Mouse (Mus musculus): ENCODE data around the gene Cmtm8.

Gene Cmtm8

DNA sequence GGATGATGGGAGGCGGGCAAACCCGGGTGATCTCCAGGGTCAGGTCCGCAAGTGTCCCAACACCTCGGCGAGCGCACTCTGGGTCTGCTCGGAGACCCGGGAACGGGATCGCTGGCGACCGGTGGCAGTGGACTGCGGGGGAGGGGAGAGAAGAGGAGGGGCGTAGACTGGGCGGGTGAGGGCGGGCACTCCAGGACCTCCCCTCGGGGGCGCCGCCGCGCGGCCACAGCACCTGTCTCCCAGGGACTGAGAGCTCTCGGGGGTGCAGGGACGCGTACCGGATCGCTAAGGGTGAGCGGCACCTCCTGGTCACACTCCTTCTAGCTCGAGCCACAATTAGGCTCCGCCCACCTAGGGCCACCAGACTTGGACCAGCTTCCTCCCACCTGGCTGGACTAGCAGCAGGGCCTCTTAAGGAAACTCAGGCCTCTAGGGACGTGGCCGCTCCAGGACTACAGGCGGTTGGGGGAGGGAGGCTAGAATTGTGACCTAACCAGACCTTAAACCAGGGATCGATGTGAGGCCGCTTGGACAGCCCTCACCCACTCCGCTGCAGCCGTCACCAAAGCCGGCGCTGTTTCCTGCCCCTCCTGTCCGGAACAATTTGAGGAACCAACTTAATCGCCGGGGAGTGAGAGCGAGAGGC lies at the start of gene Cmtm8:
Gene Cmtm8 (minus strand): TSS at position 140 of the 646 bp plus-strand sequence.
- H3K36me3 ChIP-seq (ENCODE audit: control insufficient read depth, insufficient read depth, low read length, poor library complexity, severe bottlenecking): no peaks in the 10 kb centered on the region
- DNase-seq (ENCODE audit: low read depth, low spot score): peak; percentile 76
- H3K27me3 ChIP-seq (ENCODE audit: control insufficient read depth, insufficient read depth, low read length, poor library complexity, severe bottlenecking): no peaks in the 10 kb centered on the region

DNA sequence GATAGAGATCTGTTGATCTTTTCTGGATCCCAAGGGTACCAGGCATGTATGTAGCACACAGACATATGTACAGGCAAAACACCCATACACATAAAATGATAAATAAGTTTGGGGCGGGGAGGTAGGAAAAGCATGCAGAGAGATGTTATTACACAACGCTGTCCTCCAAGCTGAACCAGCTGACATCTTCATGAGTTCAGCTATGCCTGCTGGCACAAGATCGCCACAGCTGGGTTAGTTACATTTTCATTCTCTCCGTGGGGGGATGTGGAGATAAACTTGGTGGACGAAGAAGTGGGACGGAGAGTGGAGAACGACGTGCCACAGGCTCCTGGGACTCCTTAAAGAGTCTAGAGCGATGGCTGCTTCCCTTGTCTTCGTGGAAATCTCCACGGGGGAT lies 49.0 kb upstream of the Cmtm8 start:
- DNase-seq (ENCODE audit: low read depth, low spot score): no peak
- no peaks in the 10 kb centered on the region for H3K27me3 ChIP-seq (ENCODE audit: control insufficient read depth, insufficient read depth, low read length, poor library complexity, severe bottlenecking)
- peaks cover under 1% of the 10 kb centered on the region; the same call in 1 of the 2 replicates for H3K36me3 ChIP-seq (ENCODE audit: control insufficient read depth, insufficient read depth, low read length, poor library complexity, severe bottlenecking)

GRCm38 (mm10) chr9:114890377-114890776 lies 46.4 kb upstream of the Cmtm8 start:
- H3K36me3 ChIP-seq (ENCODE audit: control insufficient read depth, insufficient read depth, low read length, poor library complexity, severe bottlenecking): no peaks in the 10 kb centered on the region
- no peak for DNase-seq (ENCODE audit: low read depth, low spot score)
- no peaks in the 10 kb centered on the region for H3K27me3 ChIP-seq (ENCODE audit: control insufficient read depth, insufficient read depth, low read length, poor library complexity, severe bottlenecking)

- Histone ChIP-seq H3K36me3 (ENCODE audit: control insufficient read depth, insufficient read depth, low read length, poor library complexity, severe bottlenecking) (no peaks in the 10 kb centered on the region), H3K27me3 (ENCODE audit: control insufficient read depth, insufficient read depth, low read length, poor library complexity, severe bottlenecking) (no peaks in the 10 kb centered on the region)
- peak; percentile 12 for DNase-seq (ENCODE audit: low read depth, low spot score)
Observed at GRCm38 (mm10) chr9:114888856-114889407, 45.0 kb upstream of the Cmtm8 start.

- DNase-seq (ENCODE audit: low read depth, low spot score): peak; percentile 72
- H3K27me3 ChIP-seq (ENCODE audit: control insufficient read depth, insufficient read depth, low read length, poor library complexity, severe bottlenecking): no peaks in the 10 kb centered on the region
- H3K36me3 ChIP-seq (ENCODE audit: control insufficient read depth, insufficient read depth, low read length, poor library complexity, severe bottlenecking): no peaks in the 10 kb centered on the region
Observed at GRCm38 (mm10) chr9:114887699-114888098, 43.7 kb upstream of the Cmtm8 start.

- no peak for DNase-seq (ENCODE audit: low read depth, low spot score)
- no peaks in the 10 kb centered on the region for H3K27me3 ChIP-seq (ENCODE audit: control insufficient read depth, insufficient read depth, low read length, poor library complexity, severe bottlenecking)
- no peaks in the 10 kb centered on the region for H3K36me3 ChIP-seq (ENCODE audit: control insufficient read depth, insufficient read depth, low read length, poor library complexity, severe bottlenecking)
Observed at GRCm38 (mm10) chr9:114885991-114886662, 42.2 kb upstream of the Cmtm8 start.

- H3K36me3 ChIP-seq (ENCODE audit: control insufficient read depth, insufficient read depth, low read length, poor library complexity, severe bottlenecking): no peaks in the 10 kb centered on the region
- no peaks in the 10 kb centered on the region for H3K27me3 ChIP-seq (ENCODE audit: control insufficient read depth, insufficient read depth, low read length, poor library complexity, severe bottlenecking)
- DNase-seq (ENCODE audit: low read depth, low spot score): no peak
Observed at GRCm38 (mm10) chr9:114885564-114885963, 41.6 kb upstream of the Cmtm8 start.

DNA sequence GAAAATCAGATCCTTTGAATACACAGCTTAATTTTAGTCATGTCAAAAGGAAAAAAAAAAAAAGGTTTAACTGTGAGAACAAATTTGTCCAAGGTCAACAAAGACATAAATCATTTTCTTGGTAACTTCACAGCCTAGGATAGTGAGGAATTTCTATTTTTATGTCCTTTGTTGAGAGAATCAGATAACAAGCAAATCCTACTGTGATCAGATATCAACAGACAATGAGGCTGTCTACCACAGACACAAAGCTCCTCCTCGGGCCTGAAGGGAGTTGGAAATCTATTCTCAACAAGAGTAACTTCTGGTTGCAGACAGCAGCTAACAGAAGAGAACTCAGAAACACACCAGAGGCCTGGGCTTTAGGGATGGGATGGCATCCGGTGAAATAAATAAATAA lies 38.0 kb upstream of the Cmtm8 start:
- DNase-seq (ENCODE audit: low read depth, low spot score): no peak
- Histone ChIP-seq H3K27me3 (ENCODE audit: control insufficient read depth, insufficient read depth, low read length, poor library complexity, severe bottlenecking) (no peaks in the 10 kb centered on the region), H3K36me3 (ENCODE audit: control insufficient read depth, insufficient read depth, low read length, poor library complexity, severe bottlenecking) (no peaks in the 10 kb centered on the region)

DNA sequence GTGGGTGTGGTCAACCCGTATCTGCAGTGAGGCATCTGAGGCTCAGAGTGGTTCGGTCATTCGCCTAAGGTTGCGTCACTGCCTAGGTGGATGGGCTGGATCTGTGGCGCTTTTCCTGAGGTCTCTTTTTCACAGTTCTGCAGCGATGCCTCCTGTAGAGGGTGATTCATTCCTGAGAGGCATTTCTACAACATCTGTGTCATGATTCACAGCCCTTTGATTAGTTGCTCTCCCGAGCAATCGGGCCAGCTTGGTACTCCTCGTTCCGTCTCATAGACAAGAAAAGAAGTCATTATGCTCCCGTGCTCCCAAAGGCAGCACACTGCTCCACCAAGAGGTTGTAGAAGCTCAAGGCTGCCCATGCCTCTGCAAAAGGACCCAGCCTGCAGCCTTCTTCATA lies 11.4 kb upstream of the Cmtm8 start:
- Histone ChIP-seq H3K36me3 (ENCODE audit: control insufficient read depth, insufficient read depth, low read length, poor library complexity, severe bottlenecking) (no peaks in the 10 kb centered on the region), H3K27me3 (ENCODE audit: control insufficient read depth, insufficient read depth, low read length, poor library complexity, severe bottlenecking) (no peaks in the 10 kb centered on the region)
- DNase-seq (ENCODE audit: low read depth, low spot score): no peak

- Histone ChIP-seq H3K36me3 (ENCODE audit: control insufficient read depth, insufficient read depth, low read length, poor library complexity, severe bottlenecking) (no peaks in the 10 kb centered on the region), H3K27me3 (ENCODE audit: control insufficient read depth, insufficient read depth, low read length, poor library complexity, severe bottlenecking) (no peaks in the 10 kb centered on the region)
- DNase-seq (ENCODE audit: low read depth, low spot score): no peak
Observed at GRCm38 (mm10) chr9:114854686-114855085, 10.7 kb upstream of the Cmtm8 start.

GRCm38 (mm10) chr9:114853336-114853735 lies 9.4 kb upstream of the Cmtm8 start:
- DNase-seq (ENCODE audit: low read depth, low spot score): no peak
- no peaks in the 10 kb centered on the region for H3K27me3 ChIP-seq (ENCODE audit: control insufficient read depth, insufficient read depth, low read length, poor library complexity, severe bottlenecking)
- H3K36me3 ChIP-seq (ENCODE audit: control insufficient read depth, insufficient read depth, low read length, poor library complexity, severe bottlenecking): no peaks in the 10 kb centered on the region

GRCm38 (mm10) chr9:114851419-114852190 lies 7.6 kb upstream of the Cmtm8 start:
- DNase-seq (ENCODE audit: low read depth, low spot score): no peak
- Histone ChIP-seq H3K27me3 (ENCODE audit: control insufficient read depth, insufficient read depth, low read length, poor library complexity, severe bottlenecking) (no peaks in the 10 kb centered on the region), H3K36me3 (ENCODE audit: control insufficient read depth, insufficient read depth, low read length, poor library complexity, severe bottlenecking) (no peaks in the 10 kb centered on the region)

GRCm38 (mm10) chr9:114843634-114844016 lies 331 bp downstream of the Cmtm8 start:
- DNase-seq (ENCODE audit: low read depth, low spot score): peak; percentile 49
- Histone ChIP-seq H3K27me3 (ENCODE audit: control insufficient read depth, insufficient read depth, low read length, poor library complexity, severe bottlenecking) (no peaks in the 10 kb centered on the region), H3K36me3 (ENCODE audit: control insufficient read depth, insufficient read depth, low read length, poor library complexity, severe bottlenecking) (no peaks in the 10 kb centered on the region)

DNA sequence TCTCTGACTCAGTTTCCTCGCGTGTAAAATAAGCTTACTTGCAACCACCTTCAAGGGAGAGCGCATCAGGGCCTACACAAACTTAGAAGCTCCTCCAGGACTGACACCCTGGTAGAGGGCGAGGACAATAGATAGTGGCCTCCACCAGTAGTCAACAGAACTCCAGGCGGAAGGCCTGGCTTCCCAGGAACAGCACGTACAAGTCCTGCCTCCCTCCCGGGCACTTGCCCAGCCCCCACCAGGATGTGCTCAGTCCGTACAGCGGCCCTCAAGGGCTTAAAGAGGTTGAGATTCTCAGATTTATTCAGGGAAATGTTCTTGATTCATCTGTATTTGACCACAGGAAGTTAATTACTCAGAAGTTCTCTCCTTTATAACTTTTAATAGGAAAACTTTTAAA lies 1.1 kb downstream of the Cmtm8 start:
- no peaks in the 10 kb centered on the region for H3K36me3 ChIP-seq (ENCODE audit: control insufficient read depth, insufficient read depth, low read length, poor library complexity, severe bottlenecking)
- H3K27me3 ChIP-seq (ENCODE audit: control insufficient read depth, insufficient read depth, low read length, poor library complexity, severe bottlenecking): no peaks in the 10 kb centered on the region
- DNase-seq (ENCODE audit: low read depth, low spot score): no peak

GRCm38 (mm10) chr9:114842269-114842668 lies 1.7 kb downstream of the Cmtm8 start:
- no peak for DNase-seq (ENCODE audit: low read depth, low spot score)
- Histone ChIP-seq H3K36me3 (ENCODE audit: control insufficient read depth, insufficient read depth, low read length, poor library complexity, severe bottlenecking) (no peaks in the 10 kb centered on the region), H3K27me3 (ENCODE audit: control insufficient read depth, insufficient read depth, low read length, poor library complexity, severe bottlenecking) (no peaks in the 10 kb centered on the region)

Data from splenic B cell, adult 2 months (primary cell).